Mouse (Mus musculus) embryonic facial prominence, embryonic 15.5 days (tissue): ENCODE results near the gene Rasa4. TPM values are rescaled to one million over a fixed set of nuclear protein-coding genes. Genes with fewer than 3 reads are reported as not detected.
A peak's percentile ranks its signal among the peaks of the same experiment; 100 is the strongest.

ENCODE experiments used
- ATAC-seq: fragments of 200-750 bp; cut with Nextera tagmentation; 2 replicates; pipeline ENCODE4 v1.8.0; 2017; ENCODE audit warnings: low read depth, moderate TSS enrichment; ENCODE audit not compliant: insufficient number of reproducible peaks, low FRiP score, low TSS enrichment
- H3K27ac ChIP-seq: fragments of 300-500 bp; sonication (generic); replicated peaks from 2 replicates; pipeline ENCODE4 v1.5.1; 2015; ENCODE audit warnings: mild to moderate bottlenecking, inconsistent platforms
- H3K27me3 ChIP-seq: fragments of 300-500 bp; sonication (generic); 2 replicates; pipeline ENCODE4 v1.6.1; 2015; ENCODE audit warnings: inconsistent platforms
- H3K36me3 ChIP-seq: fragments of 300-500 bp; sonication (generic); 2 replicates; pipeline ENCODE4 v1.6.1; 2015; ENCODE audit warnings: mild to moderate bottlenecking, inconsistent platforms
- H3K4me1 ChIP-seq: fragments of 300-500 bp; sonication (generic); 2 replicates; pipeline ENCODE4 v1.6.1; 2015; ENCODE audit warnings: inconsistent platforms
- H3K4me2 ChIP-seq: fragments of 300-500 bp; sonication (generic); replicated peaks from 2 replicates; pipeline ENCODE4 v1.6.1; 2015; ENCODE audit warnings: mild to moderate bottlenecking, inconsistent platforms
- H3K4me3 ChIP-seq: fragments of 300-500 bp; sonication (generic); replicated peaks from 2 replicates; pipeline ENCODE4 v1.5.1; 2015; ENCODE audit warnings: mild to moderate bottlenecking, inconsistent platforms
- H3K9ac ChIP-seq: fragments of 300-500 bp; sonication (generic); 2 replicates; pipeline ENCODE4 v1.6.1; 2015; ENCODE audit warnings: inconsistent platforms
- H3K9me3 ChIP-seq: fragments of 300-500 bp; sonication (generic); replicated peaks from 2 replicates; pipeline ENCODE4 v1.6.1; 2016; ENCODE audit warnings: inconsistent platforms
- WGBS: fragments of 180-500 bp; shearing (Covaris S2); methylation state at CpG from one replicate; pipeline ENCODE4 v1.1.7; 2015; 5-methylcytosine and 5-hydroxymethylcytosine counted together
- polyA plus RNA-seq: library from polyadenylated mRNA; unstranded; fragments of >200 nt; fragmentation: Nextera tagmentation; extraction: Ambion mirVana; gene quantifications from 2 replicates; pipeline ENCODE4 v1.2.1, GENCODE M21; 2015

Gene Rasa4
- polyA plus RNA-seq, 1 experiment from 2014 or later, result 13.4 TPM

DNA sequence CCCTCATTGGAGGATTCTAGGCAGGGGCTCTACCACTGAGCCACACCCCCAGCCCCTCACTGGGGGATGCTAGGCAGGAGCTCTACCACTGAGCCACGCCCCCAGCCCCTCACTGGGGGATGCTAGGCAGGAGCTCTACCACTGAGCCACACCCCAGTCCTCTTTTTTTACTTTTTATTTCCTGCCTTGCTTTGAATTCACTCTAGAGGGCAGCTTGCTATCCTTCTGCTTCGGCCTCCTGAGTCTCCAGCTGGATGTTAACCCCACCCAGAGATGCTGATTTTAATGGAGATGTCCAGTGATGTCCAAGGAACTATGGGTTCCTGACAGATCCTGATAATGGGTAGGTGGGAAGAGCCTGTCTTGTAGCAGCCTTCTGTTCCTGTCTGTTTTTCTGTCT is 14.3 kb upstream of the Rasa4 start:
- Histone ChIP-seq H3K36me3 (no peaks in the 10 kb centered on the region), H3K9me3 (no peaks in the 10 kb centered on the region), H3K4me1 (peaks cover 4% of the 10 kb centered on the region; the same call in 1 of the 2 replicates), H3K27me3 (no peaks in the 10 kb centered on the region), H3K4me2 (no peak overlapping the region), H3K9ac (no peak overlapping the region), H3K27ac (no peak overlapping the region), H3K4me3 (no peak overlapping the region)
- 45% methylated on average over 2 of the region's 2 CpGs for WGBS
- ATAC-seq, result no peak

DNA sequence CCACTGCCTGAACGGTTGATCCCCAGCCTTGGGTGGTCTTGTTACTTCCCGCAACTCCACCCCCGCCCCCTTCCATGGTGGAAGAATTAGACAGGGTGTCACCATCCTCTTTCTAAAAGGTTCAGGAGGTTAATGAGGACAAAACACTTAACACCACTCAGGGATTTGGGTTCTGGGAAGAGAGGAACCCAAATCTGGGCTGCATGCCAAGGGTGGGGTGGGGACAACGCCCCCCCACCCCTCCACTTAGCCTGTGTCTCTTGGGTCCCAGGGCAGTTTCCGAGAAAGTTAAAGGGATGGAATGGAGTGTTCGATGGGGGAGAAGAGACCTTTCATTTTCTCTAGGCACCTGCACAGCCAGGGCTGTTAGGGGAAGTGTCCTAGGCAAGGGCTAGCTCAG is 10.7 kb upstream of the Rasa4 start:
- Histone ChIP-seq H3K9me3 (no peaks in the 10 kb centered on the region), H3K4me3 (no peak overlapping the region), H3K27me3 (no peaks in the 10 kb centered on the region), H3K4me2 (no peak overlapping the region), H3K27ac (no peak overlapping the region), H3K4me1 (peaks cover 17% of the 10 kb centered on the region), H3K9ac (no peak overlapping the region), H3K36me3 (no peaks in the 10 kb centered on the region)
- WGBS, result 55% methylated on average over 6 of the region's 6 CpGs
- no peak for ATAC-seq

DNA sequence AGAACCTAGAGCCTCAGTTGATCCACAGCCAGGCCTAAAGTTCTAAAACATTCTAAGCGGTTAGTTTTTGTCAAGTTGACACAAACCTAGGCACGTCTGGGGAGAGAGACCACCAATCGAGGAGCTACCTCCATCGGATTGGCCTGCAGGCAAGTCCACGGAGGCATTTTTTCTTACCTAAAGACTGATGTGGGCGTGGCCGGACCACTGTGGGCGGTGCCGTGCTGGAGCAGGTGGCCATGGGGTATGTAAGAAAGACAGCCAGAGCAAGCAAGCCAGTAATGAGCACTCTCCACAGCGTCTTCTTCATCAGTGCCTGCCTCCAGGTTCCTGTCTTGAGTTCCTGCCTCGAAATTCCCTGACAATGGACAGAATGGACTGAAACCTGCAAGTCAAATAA is 10.2 kb upstream of the Rasa4 start:
- ATAC-seq, result 0 out of 2 replicates have a peak, but pooled peaks have one; percentile 17
- 68% methylated on average over 11 of the region's 11 CpGs for WGBS

DNA sequence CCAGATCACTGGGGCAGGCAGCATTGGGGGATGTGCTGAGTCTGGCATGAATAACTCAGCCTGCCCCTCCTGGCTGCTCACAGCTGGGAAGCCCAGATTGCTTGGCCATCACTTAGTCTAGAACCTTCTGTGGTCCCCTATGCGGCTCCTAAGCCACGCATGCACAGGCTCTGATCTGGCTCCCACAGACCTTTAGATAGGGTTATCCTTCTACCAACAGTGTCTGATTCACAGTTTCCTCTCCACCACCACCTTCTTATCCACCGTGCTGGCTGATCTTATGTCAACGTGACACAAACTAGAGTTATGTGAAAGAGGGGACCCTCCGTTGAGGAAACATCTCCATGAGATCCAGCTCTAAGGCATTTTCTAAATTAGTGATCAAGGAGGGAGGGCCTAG is 8.6 kb upstream of the Rasa4 start:
- H3K9me3 ChIP-seq, result no peaks in the 10 kb centered on the region
- H3K27ac ChIP-seq, result no peak overlapping the region
- no peak overlapping the region for H3K4me2 ChIP-seq
- H3K4me1 ChIP-seq, result peaks cover 17% of the 10 kb centered on the region
- no peak for ATAC-seq
- 92% methylated on average over 5 of the region's 5 CpGs for WGBS
- H3K9ac ChIP-seq, result no peak overlapping the region
- no peak overlapping the region for H3K4me3 ChIP-seq
- no peaks in the 10 kb centered on the region for H3K27me3 ChIP-seq
- no peaks in the 10 kb centered on the region for H3K36me3 ChIP-seq

More for the DNA sequence above, 10.2 kb upstream of the Rasa4 start:
- Histone ChIP-seq H3K9me3 (no peaks in the 10 kb centered on the region), H3K4me3 (no peak overlapping the region), H3K4me2 (no peak overlapping the region), H3K36me3 (no peaks in the 10 kb centered on the region), H3K9ac (no peak overlapping the region), H3K4me1 (peaks cover 17% of the 10 kb centered on the region), H3K27ac (no peak overlapping the region), H3K27me3 (no peaks in the 10 kb centered on the region)

DNA sequence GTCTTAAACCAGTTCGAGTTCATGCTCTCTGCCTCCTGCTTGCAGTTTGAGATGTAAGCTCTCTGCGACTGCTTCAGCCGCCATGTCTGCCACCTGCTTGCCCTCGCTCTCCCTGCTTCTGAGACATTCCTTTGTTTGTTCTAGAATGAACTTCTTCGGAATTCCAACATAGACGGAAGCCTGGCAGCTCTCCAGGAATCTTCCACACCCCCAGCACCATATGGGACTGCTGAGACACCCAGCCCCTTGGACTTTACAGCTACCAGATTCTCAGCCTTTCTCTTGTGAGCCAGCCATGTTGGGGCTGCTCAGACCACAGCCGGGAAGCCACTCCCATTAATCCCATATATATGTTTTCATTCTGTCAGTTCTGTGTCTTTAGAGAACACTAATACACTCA is 7.4 kb upstream of the Rasa4 start:
- peaks cover 17% of the 10 kb centered on the region for H3K4me1 ChIP-seq
- no peak overlapping the region for H3K9ac ChIP-seq
- no peak overlapping the region for H3K27ac ChIP-seq
- no peaks in the 10 kb centered on the region for H3K27me3 ChIP-seq
- H3K4me3 ChIP-seq, result no peak overlapping the region
- ATAC-seq, result no peak
- WGBS, result 20% methylated on average over 7 of the region's 7 CpGs
- H3K4me2 ChIP-seq, result no peak overlapping the region
- no peaks in the 10 kb centered on the region for H3K9me3 ChIP-seq
- H3K36me3 ChIP-seq, result no peaks in the 10 kb centered on the region

- H3K9ac ChIP-seq, result no peak overlapping the region
- 64% methylated on average over 9 of the region's 9 CpGs for WGBS
- peaks cover 17% of the 10 kb centered on the region for H3K4me1 ChIP-seq
- H3K9me3 ChIP-seq, result no peaks in the 10 kb centered on the region
- H3K4me3 ChIP-seq, result no peak overlapping the region
- ATAC-seq, result no peak
- no peaks in the 10 kb centered on the region for H3K36me3 ChIP-seq
- no peak overlapping the region for H3K4me2 ChIP-seq
- peak overlapping the region; percentile 34; the same call in 1 of the 2 replicates for H3K27ac ChIP-seq
- H3K27me3 ChIP-seq, result no peaks in the 10 kb centered on the region
Measured at GRCm38 (mm10) chr5:136077001-136077550, 6.6 kb upstream of the Rasa4 start.

GRCm38 (mm10) chr5:136078136-136078535 is 5.6 kb upstream of the Rasa4 start:
- no peak overlapping the region for H3K4me3 ChIP-seq
- no peaks in the 10 kb centered on the region for H3K27me3 ChIP-seq
- H3K36me3 ChIP-seq, result no peaks in the 10 kb centered on the region
- ATAC-seq, result no peak
- H3K27ac ChIP-seq, result no peak overlapping the region
- H3K9ac ChIP-seq, result no peak overlapping the region
- 95% methylated on average over 5 of the region's 5 CpGs for WGBS
- H3K4me1 ChIP-seq, result peaks cover 14% of the 10 kb centered on the region; the same call in 1 of the 2 replicates
- no peaks in the 10 kb centered on the region for H3K9me3 ChIP-seq
- H3K4me2 ChIP-seq, result no peak overlapping the region

- Histone ChIP-seq H3K9ac (no peak overlapping the region), H3K4me3 (no peak overlapping the region), H3K9me3 (no peaks in the 10 kb centered on the region), H3K27me3 (0 out of 2 replicates have a peak, but pooled peaks cover 6% of the 10 kb centered on the region), H3K27ac (no peak overlapping the region), H3K4me1 (peaks cover 25% of the 10 kb centered on the region), H3K4me2 (no peak overlapping the region), H3K36me3 (no peaks in the 10 kb centered on the region)
- WGBS, result 73% methylated on average over 4 of the region's 4 CpGs
- ATAC-seq, result no peak
Measured at GRCm38 (mm10) chr5:136082345-136082744, 1.4 kb upstream of the Rasa4 start.

- Histone ChIP-seq H3K27me3 (0 out of 2 replicates have a peak, but pooled peaks cover 6% of the 10 kb centered on the region), H3K9me3 (no peaks in the 10 kb centered on the region), H3K36me3 (no peaks in the 10 kb centered on the region), H3K4me2 (peak overlapping the region; percentile 97), H3K27ac (no peak overlapping the region), H3K4me3 (peak overlapping the region; percentile 61), H3K9ac (peak overlapping the region; percentile 44), H3K4me1 (peaks cover 24% of the 10 kb centered on the region)
- ATAC-seq, result peak; percentile 20; the same call in 1 of the 2 replicates
- WGBS, result 2% methylated on average over 23 of the region's 23 CpGs
Measured at GRCm38 (mm10) chr5:136084144-136084881, 597 bp downstream of the Rasa4 start.

- no peaks in the 10 kb centered on the region for H3K36me3 ChIP-seq
- H3K4me2 ChIP-seq, result peak overlapping the region; percentile 97
- H3K27me3 ChIP-seq, result 0 out of 2 replicates have a peak, but pooled peaks cover 6% of the 10 kb centered on the region
- no peaks in the 10 kb centered on the region for H3K9me3 ChIP-seq
- H3K27ac ChIP-seq, result no peak overlapping the region
- H3K9ac ChIP-seq, result no peak overlapping the region
- ATAC-seq, result no peak
- H3K4me1 ChIP-seq, result peaks cover 24% of the 10 kb centered on the region
- WGBS, result 18% methylated on average over 20 of the region's 21 CpGs
- H3K4me3 ChIP-seq, result peak overlapping the region; percentile 61
Measured at GRCm38 (mm10) chr5:136084891-136085651, 1.4 kb downstream of the Rasa4 start.

DNA sequence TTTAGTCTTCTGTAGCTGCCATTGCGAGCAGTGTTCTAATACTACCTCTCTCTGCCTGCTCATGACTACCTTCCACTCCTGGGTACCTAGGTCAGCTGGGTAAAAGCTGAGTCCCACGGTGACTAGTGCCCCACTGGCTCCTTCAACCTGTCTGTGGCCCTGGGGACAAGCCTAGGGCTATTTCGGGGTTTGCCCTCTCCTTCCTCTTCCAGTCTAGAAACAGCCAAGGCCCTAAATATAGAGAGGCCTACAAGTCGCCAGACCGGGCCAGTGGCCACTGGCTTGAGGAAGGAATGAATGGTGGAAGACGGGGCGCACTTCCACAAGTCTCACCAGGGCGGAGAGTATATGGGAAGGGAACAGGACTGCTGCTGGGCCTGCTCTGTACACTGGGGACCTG is 2.6 kb downstream of the Rasa4 start:
- Histone ChIP-seq H3K4me2 (no peak overlapping the region), H3K36me3 (0 out of 2 replicates have a peak, but pooled peaks cover 3% of the 10 kb centered on the region), H3K4me3 (no peak overlapping the region), H3K4me1 (peaks cover 24% of the 10 kb centered on the region), H3K27ac (no peak overlapping the region), H3K9ac (no peak overlapping the region), H3K27me3 (0 out of 2 replicates have a peak, but pooled peaks cover 6% of the 10 kb centered on the region), H3K9me3 (no peaks in the 10 kb centered on the region)
- 84% methylated on average over 8 of the region's 8 CpGs for WGBS
- no peak for ATAC-seq
